Mouse (Mus musculus): ENCODE data around the gene Hdlbp.
"Not testable (repeated sequence)": the region's sequence is repeated elsewhere in the genome, so short reads cannot be mapped to it uniquely, and the experiment has no call there.

Hdlbp gene

GRCm38 (mm10) chr1:93478586-93479475 lies at the start of gene Hdlbp:
Gene Hdlbp (minus strand): TSS chr1:93478815.
- in situ Hi-C loops (cut with MboI; ENCODE audit: low pct_unique_long_range_greater_than_20kb in 1 of 2, low sequenced_read_pairs in 2 of 2, unreplicated experiment in 1 of 2), result no loop called here

GRCm38 (mm10) chr1:93522325-93522724 lies 43.7 kb upstream of the Hdlbp start:
- in situ Hi-C loops (cut with MboI; ENCODE audit: low pct_unique_long_range_greater_than_20kb in 1 of 2, low sequenced_read_pairs in 2 of 2, unreplicated experiment in 1 of 2), result no loop called here

- in situ Hi-C loops (cut with MboI; ENCODE audit: low pct_unique_long_range_greater_than_20kb in 1 of 2, low sequenced_read_pairs in 2 of 2, unreplicated experiment in 1 of 2), result no loop called here
Measured at GRCm38 (mm10) chr1:93521491-93521890, 42.9 kb upstream of the Hdlbp start.

- in situ Hi-C loops (cut with MboI; ENCODE audit: low pct_unique_long_range_greater_than_20kb in 1 of 2, low sequenced_read_pairs in 2 of 2, unreplicated experiment in 1 of 2), result no loop called here
Measured at GRCm38 (mm10) chr1:93513221-93513620, 34.6 kb upstream of the Hdlbp start.

GRCm38 (mm10) chr1:93512351-93512690 lies 33.7 kb upstream of the Hdlbp start:
- in situ Hi-C loops (cut with MboI; ENCODE audit: low pct_unique_long_range_greater_than_20kb in 1 of 2, low sequenced_read_pairs in 2 of 2, unreplicated experiment in 1 of 2), result no loop called here

GRCm38 (mm10) chr1:93511585-93512350 lies 33.2 kb upstream of the Hdlbp start, which contains the start of gene Farp2:
Gene Farp2 (plus strand): TSS chr1:93512079.
- in situ Hi-C loops (cut with MboI; ENCODE audit: low pct_unique_long_range_greater_than_20kb in 1 of 2, low sequenced_read_pairs in 2 of 2, unreplicated experiment in 1 of 2), result no loop called here

- in situ Hi-C loops (cut with MboI; ENCODE audit: low pct_unique_long_range_greater_than_20kb in 1 of 2, low sequenced_read_pairs in 2 of 2, unreplicated experiment in 1 of 2), result not testable (repeated sequence)
Measured at GRCm38 (mm10) chr1:93508576-93508975, 30.0 kb upstream of the Hdlbp start.

- in situ Hi-C loops (cut with MboI; ENCODE audit: low pct_unique_long_range_greater_than_20kb in 1 of 2, low sequenced_read_pairs in 2 of 2, unreplicated experiment in 1 of 2), result no loop called here
Measured at GRCm38 (mm10) chr1:93506944-93507676, 28.5 kb upstream of the Hdlbp start.

- in situ Hi-C loops (cut with MboI; ENCODE audit: low pct_unique_long_range_greater_than_20kb in 1 of 2, low sequenced_read_pairs in 2 of 2, unreplicated experiment in 1 of 2), result no loop called here
Measured at GRCm38 (mm10) chr1:93495312-93495711, 16.7 kb upstream of the Hdlbp start.

- in situ Hi-C loops (cut with MboI; ENCODE audit: low pct_unique_long_range_greater_than_20kb in 1 of 2, low sequenced_read_pairs in 2 of 2, unreplicated experiment in 1 of 2), result not testable (repeated sequence)
Measured at GRCm38 (mm10) chr1:93486302-93486701, 7.7 kb upstream of the Hdlbp start.

- in situ Hi-C loops (cut with MboI; ENCODE audit: low pct_unique_long_range_greater_than_20kb in 1 of 2, low sequenced_read_pairs in 2 of 2, unreplicated experiment in 1 of 2), result no loop called here
Measured at GRCm38 (mm10) chr1:93479476-93480083, 965 bp upstream of the Hdlbp start.

GRCm38 (mm10) chr1:93477758-93478585 lies 643 bp downstream of the Hdlbp start:
- in situ Hi-C loops (cut with MboI; ENCODE audit: low pct_unique_long_range_greater_than_20kb in 1 of 2, low sequenced_read_pairs in 2 of 2, unreplicated experiment in 1 of 2), result no loop called here

- in situ Hi-C loops (cut with MboI; ENCODE audit: low pct_unique_long_range_greater_than_20kb in 1 of 2, low sequenced_read_pairs in 2 of 2, unreplicated experiment in 1 of 2), result no loop called here
Measured at GRCm38 (mm10) chr1:93475694-93476093, 2.9 kb downstream of the Hdlbp start.

- in situ Hi-C loops (cut with MboI; ENCODE audit: low pct_unique_long_range_greater_than_20kb in 1 of 2, low sequenced_read_pairs in 2 of 2, unreplicated experiment in 1 of 2), result no loop called here
Measured at GRCm38 (mm10) chr1:93468626-93469025, 10.0 kb downstream of the Hdlbp start.

- in situ Hi-C loops (cut with MboI; ENCODE audit: low pct_unique_long_range_greater_than_20kb in 1 of 2, low sequenced_read_pairs in 2 of 2, unreplicated experiment in 1 of 2), result no loop called here
Measured at GRCm38 (mm10) chr1:93465746-93466145, 12.9 kb downstream of the Hdlbp start.

- in situ Hi-C loops (cut with MboI; ENCODE audit: low pct_unique_long_range_greater_than_20kb in 1 of 2, low sequenced_read_pairs in 2 of 2, unreplicated experiment in 1 of 2), result no loop called here
Measured at GRCm38 (mm10) chr1:93465066-93465465, 13.5 kb downstream of the Hdlbp start.

GRCm38 (mm10) chr1:93459101-93459500 lies 19.5 kb downstream of the Hdlbp start:
- in situ Hi-C loops (cut with MboI; ENCODE audit: low pct_unique_long_range_greater_than_20kb in 1 of 2, low sequenced_read_pairs in 2 of 2, unreplicated experiment in 1 of 2), result no loop called here

GRCm38 (mm10) chr1:93458357-93458756 lies 20.3 kb downstream of the Hdlbp start:
- in situ Hi-C loops (cut with MboI; ENCODE audit: low pct_unique_long_range_greater_than_20kb in 1 of 2, low sequenced_read_pairs in 2 of 2, unreplicated experiment in 1 of 2), result no loop called here
